Mouse (Mus musculus) testis, adult 2 months (tissue): ENCODE measurements around the gene 5031439G07Rik. TPM values are rescaled to one million over a fixed set of nuclear protein-coding genes. Genes with fewer than 3 reads are reported as not detected.

Source experiments
- H3K27ac ChIP-seq: fragments of 200-500 bp; 2 replicates; pipeline ENCODE4 v1.5.1; 2012; ENCODE audit warnings: low read depth, low read length; ENCODE audit not compliant: control insufficient read depth, insufficient read depth
- H3K27me3 ChIP-seq: fragments of 200-500 bp; 2 replicates; pipeline ENCODE4 v1.6.1; 2012; ENCODE audit warnings: mild to moderate bottlenecking, low read length, moderate library complexity; ENCODE audit not compliant: control insufficient read depth, insufficient read depth
- H3K36me3 ChIP-seq: fragments of 200-500 bp; 2 replicates; pipeline ENCODE4 v1.6.1; 2012; ENCODE audit warnings: mild to moderate bottlenecking, low read length; ENCODE audit not compliant: control insufficient read depth, insufficient read depth
- H3K4me1 ChIP-seq: fragments of 200-500 bp; 2 replicates; pipeline ENCODE4 v1.6.1; 2012; ENCODE audit warnings: low read length; ENCODE audit not compliant: control insufficient read depth, insufficient read depth
- H3K4me3 ChIP-seq: fragments of 200-500 bp; 2 replicates; pipeline ENCODE4 v1.5.1; 2012; ENCODE audit warnings: low read depth, mild to moderate bottlenecking, low read length, moderate library complexity, mixed read lengths; ENCODE audit not compliant: control insufficient read depth
- CTCF ChIP-seq: fragments of 200-500 bp; IDR thresholded peaks from 2 replicates; pipeline ENCODE4 v1.5.1; 2012; ENCODE audit warnings: low read depth, mild to moderate bottlenecking, inconsistent platforms, low read length, moderate library complexity; ENCODE audit not compliant: control insufficient read depth, insufficient read depth, insufficient replicate concordance
- POLR2A ChIP-seq: fragments of 200-500 bp; IDR thresholded peaks from 2 replicates; pipeline ENCODE4 v1.6.1; 2012; ENCODE audit warnings: low read depth, mild to moderate bottlenecking, inconsistent platforms, low read length, moderate library complexity; ENCODE audit not compliant: control insufficient read depth
- polyA plus RNA-seq: library from polyadenylated mRNA; depleted of rRNA; stranded (reverse); fragments of >200 nt; gene quantifications from 2 replicates; pipeline ENCODE4 v1.2.3, GENCODE M21; 2012

5031439G07Rik gene
- polyA plus RNA-seq, 1 experiment, result 29.2 TPM

GRCm38 (mm10) chr15:84959891-84960290, 28.5 kb downstream of the 5031439G07Rik start:
- Histone ChIP-seq H3K4me1 (no peaks in the 10 kb centered on the region; the same call in 1 of the 2 replicates), H3K4me3 (no peak overlapping the region), H3K27me3 (no peaks in the 10 kb centered on the region), H3K36me3 (no peaks in the 10 kb centered on the region), H3K27ac (no peak overlapping the region)
- TF ChIP-seq CTCF, result no peak
- TF ChIP-seq POLR2A, result no peak

GRCm38 (mm10) chr15:84958331-84958730, 30.0 kb downstream of the 5031439G07Rik start:
- H3K4me1 ChIP-seq, result no peaks in the 10 kb centered on the region; the same call in 1 of the 2 replicates
- H3K4me3 ChIP-seq, result no peak overlapping the region
- H3K27me3 ChIP-seq, result no peaks in the 10 kb centered on the region
- no peak overlapping the region for H3K27ac ChIP-seq
- no peaks in the 10 kb centered on the region for H3K36me3 ChIP-seq
- TF ChIP-seq POLR2A (no peak), CTCF (no peak)

- H3K4me3 ChIP-seq, result no peak overlapping the region
- no peaks in the 10 kb centered on the region for H3K36me3 ChIP-seq
- TF ChIP-seq POLR2A (no peak), CTCF (no peak)
- no peaks in the 10 kb centered on the region for H3K27me3 ChIP-seq
- no peaks in the 10 kb centered on the region; the same call in 1 of the 2 replicates for H3K4me1 ChIP-seq
- no peak overlapping the region for H3K27ac ChIP-seq
Measured at GRCm38 (mm10) chr15:84957851-84958250, 30.5 kb downstream of the 5031439G07Rik start.

- Histone ChIP-seq H3K27ac (no peak overlapping the region), H3K4me3 (no peak overlapping the region), H3K36me3 (no peaks in the 10 kb centered on the region), H3K27me3 (no peaks in the 10 kb centered on the region), H3K4me1 (no peaks in the 10 kb centered on the region; the same call in 1 of the 2 replicates)
- TF ChIP-seq CTCF, result no peak
Measured at GRCm38 (mm10) chr15:84953259-84953658, 35.1 kb downstream of the 5031439G07Rik start.

- no peak for TF ChIP-seq POLR2A
- no peak for TF ChIP-seq CTCF
- Histone ChIP-seq H3K4me1 (no peaks in the 10 kb centered on the region), H3K36me3 (no peaks in the 10 kb centered on the region), H3K27ac (no peak overlapping the region), H3K27me3 (no peaks in the 10 kb centered on the region), H3K4me3 (no peak overlapping the region)
Measured at GRCm38 (mm10) chr15:84950053-84950452, 38.3 kb downstream of the 5031439G07Rik start.

GRCm38 (mm10) chr15:84948990-84949389, 39.4 kb downstream of the 5031439G07Rik start:
- Histone ChIP-seq H3K4me1 (no peaks in the 10 kb centered on the region), H3K27ac (no peak overlapping the region), H3K36me3 (no peaks in the 10 kb centered on the region), H3K27me3 (no peaks in the 10 kb centered on the region), H3K4me3 (no peak overlapping the region)
- TF ChIP-seq POLR2A (no peak), CTCF (no peak)

- TF ChIP-seq POLR2A (no peak), CTCF (no peak)
- H3K4me1 ChIP-seq, result no peaks in the 10 kb centered on the region
- H3K36me3 ChIP-seq, result no peaks in the 10 kb centered on the region; the same call in none of the 2 replicates
- H3K27ac ChIP-seq, result no peak overlapping the region
- H3K4me3 ChIP-seq, result no peak overlapping the region
- H3K27me3 ChIP-seq, result no peaks in the 10 kb centered on the region
Measured at GRCm38 (mm10) chr15:84944319-84944718, 44.0 kb downstream of the 5031439G07Rik start.
